Mouse (Mus musculus): ENCODE results near the gene Cavin4. TPM values are rescaled to one million over a fixed set of nuclear protein-coding genes. Genes with fewer than 3 reads are reported as not detected.

Cavin4 gene
- polyA plus RNA-seq, 1 experiment = not detected

- Histone ChIP-seq H3K4me3 (replicated peaks; ENCODE audit: control insufficient read depth, low read depth, low read length) (no peak overlapping the region), H3K4me1 (ENCODE audit: control insufficient read depth, insufficient read depth, low read length) (no peaks in the 10 kb centered on the region), H3K27ac (ENCODE audit: control insufficient read depth, insufficient read depth, low read depth, low read length, poor library complexity) (no peak overlapping the region)
- WGBS = 43% methylated on average over 7 of the region's 7 CpGs
- no peak for TF ChIP-seq CTCF (IDR thresholded peaks at IDR 0.05; ENCODE audit: control insufficient read depth, insufficient read depth, low read length)
- no peak for TF ChIP-seq POLR2A (IDR thresholded peaks at IDR 0.05; ENCODE audit: borderline replicate concordance, control insufficient read depth, low read depth, low read length)
These were observed 21.4 kb downstream of the Cavin4 start for GRCm38 (mm10) chr4:48684593-48685187.

GRCm38 (mm10) chr4:48688148-48688547 is 24.8 kb downstream of the Cavin4 start:
- TF ChIP-seq CTCF (IDR thresholded peaks at IDR 0.05; ENCODE audit: control insufficient read depth, insufficient read depth, low read length) (no peak), POLR2A (IDR thresholded peaks at IDR 0.05; ENCODE audit: borderline replicate concordance, control insufficient read depth, low read depth, low read length) (no peak)
- 75% methylated on average over 6 of the region's 6 CpGs for WGBS
- Histone ChIP-seq H3K27ac (ENCODE audit: control insufficient read depth, insufficient read depth, low read depth, low read length, poor library complexity) (no peak overlapping the region), H3K4me3 (replicated peaks; ENCODE audit: control insufficient read depth, low read depth, low read length) (no peak overlapping the region), H3K4me1 (ENCODE audit: control insufficient read depth, insufficient read depth, low read length) (no peaks in the 10 kb centered on the region)

- H3K4me1 ChIP-seq (ENCODE audit: control insufficient read depth, insufficient read depth, low read length) = no peaks in the 10 kb centered on the region
- TF ChIP-seq CTCF (IDR thresholded peaks at IDR 0.05; ENCODE audit: control insufficient read depth, insufficient read depth, low read length) (no peak), POLR2A (IDR thresholded peaks at IDR 0.05; ENCODE audit: borderline replicate concordance, control insufficient read depth, low read depth, low read length) (no peak)
- H3K27ac ChIP-seq (ENCODE audit: control insufficient read depth, insufficient read depth, low read depth, low read length, poor library complexity) = no peak overlapping the region
- 70% methylated on average over 9 of the region's 9 CpGs for WGBS
- no peak overlapping the region for H3K4me3 ChIP-seq (replicated peaks; ENCODE audit: control insufficient read depth, low read depth, low read length)
These were observed 27.3 kb downstream of the Cavin4 start for GRCm38 (mm10) chr4:48690640-48691039.

- Histone ChIP-seq H3K27ac (ENCODE audit: control insufficient read depth, insufficient read depth, low read depth, low read length, poor library complexity) (no peak overlapping the region), H3K4me1 (ENCODE audit: control insufficient read depth, insufficient read depth, low read length) (no peaks in the 10 kb centered on the region), H3K4me3 (replicated peaks; ENCODE audit: control insufficient read depth, low read depth, low read length) (no peak overlapping the region)
- TF ChIP-seq CTCF (IDR thresholded peaks at IDR 0.05; ENCODE audit: control insufficient read depth, insufficient read depth, low read length) = peak; percentile 52
- TF ChIP-seq POLR2A (IDR thresholded peaks at IDR 0.05; ENCODE audit: borderline replicate concordance, control insufficient read depth, low read depth, low read length) = no peak
- 45% methylated on average over 7 of the region's 7 CpGs for WGBS
These were observed 28.6 kb downstream of the Cavin4 start for GRCm38 (mm10) chr4:48691793-48692437.

- H3K27ac ChIP-seq (ENCODE audit: control insufficient read depth, insufficient read depth, low read depth, low read length, poor library complexity) = no peak overlapping the region
- TF ChIP-seq CTCF (IDR thresholded peaks at IDR 0.05; ENCODE audit: control insufficient read depth, insufficient read depth, low read length) (no peak), POLR2A (IDR thresholded peaks at IDR 0.05; ENCODE audit: borderline replicate concordance, control insufficient read depth, low read depth, low read length) (no peak)
- 73% methylated on average over 9 of the region's 9 CpGs for WGBS
- no peak overlapping the region for H3K4me3 ChIP-seq (replicated peaks; ENCODE audit: control insufficient read depth, low read depth, low read length)
- H3K4me1 ChIP-seq (ENCODE audit: control insufficient read depth, insufficient read depth, low read length) = no peaks in the 10 kb centered on the region
These were observed 29.5 kb downstream of the Cavin4 start for GRCm38 (mm10) chr4:48692736-48693292.

- TF ChIP-seq POLR2A (IDR thresholded peaks at IDR 0.05; ENCODE audit: borderline replicate concordance, control insufficient read depth, low read depth, low read length) (no peak), CTCF (IDR thresholded peaks at IDR 0.05; ENCODE audit: control insufficient read depth, insufficient read depth, low read length) (no peak)
- H3K4me1 ChIP-seq (ENCODE audit: control insufficient read depth, insufficient read depth, low read length) = no peaks in the 10 kb centered on the region
- H3K27ac ChIP-seq (ENCODE audit: control insufficient read depth, insufficient read depth, low read depth, low read length, poor library complexity) = no peak overlapping the region
- 74% methylated on average over 3 of the region's 3 CpGs for WGBS
- H3K4me3 ChIP-seq (replicated peaks; ENCODE audit: control insufficient read depth, low read depth, low read length) = no peak overlapping the region
These were observed 33.4 kb downstream of the Cavin4 start for GRCm38 (mm10) chr4:48696706-48697105.

- Histone ChIP-seq H3K27ac (ENCODE audit: control insufficient read depth, insufficient read depth, low read depth, low read length, poor library complexity) (no peak overlapping the region), H3K4me1 (ENCODE audit: control insufficient read depth, insufficient read depth, low read length) (no peaks in the 10 kb centered on the region), H3K4me3 (replicated peaks; ENCODE audit: control insufficient read depth, low read depth, low read length) (no peak overlapping the region)
- TF ChIP-seq CTCF (IDR thresholded peaks at IDR 0.05; ENCODE audit: control insufficient read depth, insufficient read depth, low read length) (no peak), POLR2A (IDR thresholded peaks at IDR 0.05; ENCODE audit: borderline replicate concordance, control insufficient read depth, low read depth, low read length) (no peak)
- WGBS = 89% methylated on average over 11 of the region's 11 CpGs
These were observed 34.0 kb downstream of the Cavin4 start for GRCm38 (mm10) chr4:48697302-48697701.

- no peak for TF ChIP-seq POLR2A (IDR thresholded peaks at IDR 0.05; ENCODE audit: borderline replicate concordance, control insufficient read depth, low read depth, low read length)
- no peak for TF ChIP-seq CTCF (IDR thresholded peaks at IDR 0.05; ENCODE audit: control insufficient read depth, insufficient read depth, low read length)
- Histone ChIP-seq H3K4me3 (replicated peaks; ENCODE audit: control insufficient read depth, low read depth, low read length) (no peak overlapping the region), H3K27ac (ENCODE audit: control insufficient read depth, insufficient read depth, low read depth, low read length, poor library complexity) (no peak overlapping the region), H3K4me1 (ENCODE audit: control insufficient read depth, insufficient read depth, low read length) (no peaks in the 10 kb centered on the region)
- WGBS = 76% methylated on average over 8 of the region's 8 CpGs
These were observed 52.7 kb downstream of the Cavin4 start for GRCm38 (mm10) chr4:48715865-48716650.
